Mouse (Mus musculus): ENCODE measurements around the gene Kat6b. TPM values are rescaled to one million over a fixed set of nuclear protein-coding genes. Genes with fewer than 3 reads are reported as not detected.

The Kat6b gene
- polyA plus RNA-seq, 1 experiment from 2014 or later: 33.7 TPM

DNA sequence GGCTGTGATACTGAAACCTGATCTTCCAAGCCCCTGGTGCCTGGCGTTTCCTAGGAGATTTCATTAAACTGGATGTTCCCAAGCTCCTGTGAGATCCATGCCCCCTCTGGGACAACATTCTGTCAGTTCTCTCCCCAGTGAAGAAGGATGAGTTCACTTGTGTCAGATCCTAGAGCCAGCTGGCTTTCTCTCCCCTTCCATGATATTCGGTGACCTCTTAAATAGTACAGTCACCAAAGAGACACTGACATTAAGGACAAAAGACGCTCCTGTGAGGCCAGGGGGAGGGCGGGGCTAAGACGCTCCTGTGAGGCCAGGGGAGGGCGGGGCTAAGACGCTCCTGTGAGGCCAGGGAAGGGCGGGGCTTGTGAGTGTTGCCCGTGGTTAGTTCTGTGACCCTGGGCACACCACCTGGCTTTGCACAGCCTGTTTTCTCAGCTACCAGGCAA is 201.5 kb downstream of the Kat6b start:
- Histone ChIP-seq H3K9me3 (ENCODE audit: control insufficient read depth, low read length) (no peaks in the 10 kb centered on the region), H3K9ac (replicated peaks; ENCODE audit: low read depth, low read length) (0 out of 2 replicates have a peak overlapping the region, but pooled peaks have one; percentile 16), H3K4me2 (ENCODE audit: low read depth, low read length) (peak overlapping the region; percentile 23; the same call in 1 of the 2 replicates), H3K27ac (ENCODE audit: low read depth, low read length) (no peak overlapping the region), H3K4me3 (ENCODE audit: low read depth, low read length) (no peak overlapping the region), H3K36me3 (ENCODE audit: control insufficient read depth, insufficient read depth, low read length) (no peaks in the 10 kb centered on the region), H3K4me1 (ENCODE audit: control insufficient read depth, insufficient read depth, low read length) (peaks cover 5% of the 10 kb centered on the region; the same call in 1 of the 2 replicates), H3K27me3 (ENCODE audit: control insufficient read depth, insufficient read depth, low read length) (no peaks in the 10 kb centered on the region)
- WGBS: 1% methylated on average over 9 of the region's 9 CpGs
- ATAC-seq (ENCODE audit: low read depth): peak; percentile 44; the same call in 1 of the 2 replicates

DNA sequence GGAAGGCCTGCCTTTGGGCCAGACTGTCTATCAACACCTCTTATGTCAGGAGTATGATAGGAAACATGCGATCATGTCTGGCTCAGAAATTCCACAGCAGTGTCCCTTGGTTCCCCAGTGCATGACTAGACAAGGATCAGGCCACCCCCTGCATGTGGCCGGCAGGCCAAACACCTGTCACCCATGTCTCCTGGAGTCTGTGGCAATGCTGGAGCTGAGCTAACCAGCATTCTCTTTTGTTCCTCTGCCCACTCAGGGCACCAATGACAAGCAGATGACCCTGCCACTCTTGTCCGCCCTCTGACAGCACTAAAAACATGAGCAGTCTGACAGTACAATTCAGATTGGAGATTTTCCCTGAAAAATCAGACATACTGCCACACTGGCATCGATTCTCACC is 202.6 kb downstream of the Kat6b start:
- no peak overlapping the region for H3K4me3 ChIP-seq (ENCODE audit: low read depth, low read length)
- H3K27me3 ChIP-seq (ENCODE audit: control insufficient read depth, insufficient read depth, low read length): no peaks in the 10 kb centered on the region
- no peaks in the 10 kb centered on the region for H3K36me3 ChIP-seq (ENCODE audit: control insufficient read depth, insufficient read depth, low read length)
- WGBS: 84% methylated on average over 4 of the region's 4 CpGs
- no peak for ATAC-seq (ENCODE audit: low read depth)
- H3K27ac ChIP-seq (ENCODE audit: low read depth, low read length): no peak overlapping the region
- H3K9me3 ChIP-seq (ENCODE audit: control insufficient read depth, low read length): no peaks in the 10 kb centered on the region
- no peak overlapping the region for H3K4me2 ChIP-seq (ENCODE audit: low read depth, low read length)
- peaks cover 5% of the 10 kb centered on the region; the same call in 1 of the 2 replicates for H3K4me1 ChIP-seq (ENCODE audit: control insufficient read depth, insufficient read depth, low read length)
- no peak overlapping the region for H3K9ac ChIP-seq (replicated peaks; ENCODE audit: low read depth, low read length)

DNA sequence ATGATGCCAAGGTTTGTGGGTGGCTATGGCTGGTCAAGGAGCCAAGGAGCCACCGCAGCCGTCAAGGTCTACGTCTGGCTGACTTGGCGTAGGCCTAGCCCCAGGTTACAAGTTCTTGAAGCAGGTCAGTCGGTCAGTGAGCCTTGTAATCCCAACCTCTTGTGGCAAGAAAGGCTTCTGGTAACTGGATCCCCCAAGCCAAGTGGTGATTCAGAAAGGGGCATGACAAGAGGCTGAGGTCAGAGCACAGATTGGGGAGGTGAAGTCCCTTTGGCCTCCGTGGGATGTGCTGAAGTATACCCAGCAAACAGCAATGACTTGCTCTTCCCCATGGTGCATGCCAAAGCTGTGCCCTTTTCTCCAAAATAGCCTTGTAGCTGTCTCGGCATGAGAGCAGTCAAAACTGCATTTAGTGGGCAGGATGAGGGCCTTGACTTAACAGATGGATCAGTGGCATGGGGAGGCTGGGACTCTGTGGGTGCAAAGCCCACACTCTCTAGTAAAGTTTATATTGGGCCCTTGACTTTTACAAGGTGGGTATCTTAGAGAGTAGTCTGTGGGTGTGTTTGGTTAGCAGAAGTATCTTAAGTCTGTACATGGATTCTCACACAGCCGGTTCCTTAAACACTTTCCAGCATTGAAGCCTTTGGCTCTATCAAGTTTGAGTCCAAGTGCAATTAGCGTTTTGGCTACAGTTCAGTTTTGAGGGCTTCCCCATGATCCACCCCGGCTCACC is 204.3 kb downstream of the Kat6b start:
- no peak overlapping the region for H3K27ac ChIP-seq (ENCODE audit: low read depth, low read length)
- WGBS: 93% methylated on average over 10 of the region's 10 CpGs
- H3K4me2 ChIP-seq (ENCODE audit: low read depth, low read length): peak overlapping the region; percentile 48; the same call in 1 of the 2 replicates
- H3K9me3 ChIP-seq (ENCODE audit: control insufficient read depth, low read length): no peaks in the 10 kb centered on the region
- H3K4me1 ChIP-seq (ENCODE audit: control insufficient read depth, insufficient read depth, low read length): peaks cover 5% of the 10 kb centered on the region; the same call in 1 of the 2 replicates
- H3K9ac ChIP-seq (replicated peaks; ENCODE audit: low read depth, low read length): no peak overlapping the region
- no peak for ATAC-seq (ENCODE audit: low read depth)
- no peak overlapping the region for H3K4me3 ChIP-seq (ENCODE audit: low read depth, low read length)
- no peaks in the 10 kb centered on the region for H3K36me3 ChIP-seq (ENCODE audit: control insufficient read depth, insufficient read depth, low read length)
- no peaks in the 10 kb centered on the region for H3K27me3 ChIP-seq (ENCODE audit: control insufficient read depth, insufficient read depth, low read length)

DNA sequence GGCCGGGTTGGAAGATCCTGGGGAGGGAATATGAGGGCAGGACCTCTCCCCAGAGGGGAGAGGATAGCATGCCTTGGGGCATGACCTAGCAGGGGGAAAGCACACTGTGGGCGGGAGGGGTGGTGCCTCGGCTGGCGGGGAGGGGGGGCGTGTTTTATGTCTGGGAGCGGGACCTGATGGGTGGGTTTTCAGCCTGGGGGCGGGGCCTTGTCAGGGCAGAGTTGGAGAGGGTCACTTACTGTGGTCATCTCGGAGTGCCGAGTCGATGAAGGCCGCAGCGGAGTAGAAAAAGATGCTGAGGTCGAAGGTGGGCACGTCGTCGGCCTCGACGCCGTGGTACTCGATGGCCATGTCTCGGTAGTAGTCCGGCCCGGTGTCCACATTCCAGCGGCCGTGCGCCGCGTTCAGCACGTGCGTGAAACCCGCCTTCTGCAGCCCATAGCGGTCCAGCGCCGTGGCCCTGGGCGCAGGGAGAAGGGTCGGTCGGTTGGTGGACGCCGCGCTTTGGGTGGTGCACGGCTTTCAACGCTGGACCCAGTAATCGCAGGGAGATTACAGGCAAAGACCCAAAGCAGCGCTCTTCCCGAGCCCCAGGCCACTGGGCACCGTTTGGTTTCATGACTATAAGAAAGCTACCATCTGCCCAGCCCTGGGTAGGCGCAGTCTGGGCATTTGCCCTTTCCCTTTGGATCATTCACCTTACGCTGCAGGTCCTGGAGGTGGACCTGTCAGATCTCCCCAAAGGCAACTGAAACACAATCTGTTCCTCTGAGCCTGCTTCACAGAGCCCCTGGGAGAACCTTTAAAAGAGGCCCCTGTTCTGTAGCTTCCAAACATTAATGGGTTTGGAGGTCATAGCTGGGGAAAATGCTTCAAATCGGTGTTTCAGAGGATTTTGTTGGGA is 205.4 kb downstream of the Kat6b start:
- no peak for ATAC-seq (ENCODE audit: low read depth)
- H3K9ac ChIP-seq (replicated peaks; ENCODE audit: low read depth, low read length): no peak overlapping the region

DNA sequence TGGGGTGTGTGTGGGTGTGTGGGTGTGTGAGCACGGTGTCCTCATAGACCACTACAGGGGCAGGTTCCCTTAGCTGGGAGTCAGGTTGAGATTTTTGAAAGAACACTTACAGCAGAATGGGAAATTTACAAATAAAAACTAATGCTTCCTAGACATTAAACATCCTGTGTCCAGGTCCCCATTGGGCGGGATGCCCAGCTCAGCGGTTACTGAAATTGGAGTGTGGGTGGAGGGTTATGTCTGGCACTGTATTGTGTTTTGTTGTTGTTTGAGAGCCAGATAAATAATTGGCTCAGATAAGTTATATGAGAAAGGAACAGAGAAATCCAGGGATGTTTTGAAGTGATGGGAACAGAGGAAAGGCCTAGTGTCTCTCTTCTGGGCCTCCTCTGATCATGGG is 209.8 kb downstream of the Kat6b start:
- 89% methylated on average over 3 of the region's 3 CpGs for WGBS
- ATAC-seq (ENCODE audit: low read depth): no peak
- Histone ChIP-seq H3K9ac (replicated peaks; ENCODE audit: low read depth, low read length) (no peak overlapping the region), H3K27me3 (ENCODE audit: control insufficient read depth, insufficient read depth, low read length) (no peaks in the 10 kb centered on the region), H3K4me3 (ENCODE audit: low read depth, low read length) (no peak overlapping the region), H3K36me3 (ENCODE audit: control insufficient read depth, insufficient read depth, low read length) (no peaks in the 10 kb centered on the region), H3K27ac (ENCODE audit: low read depth, low read length) (no peak overlapping the region), H3K4me2 (ENCODE audit: low read depth, low read length) (no peak overlapping the region), H3K9me3 (ENCODE audit: control insufficient read depth, low read length) (no peaks in the 10 kb centered on the region), H3K4me1 (ENCODE audit: control insufficient read depth, insufficient read depth, low read length) (no peaks in the 10 kb centered on the region)

More for the DNA sequence above, 205.4 kb downstream of the Kat6b start:
- peak overlapping the region; percentile 48 for H3K4me2 ChIP-seq (ENCODE audit: low read depth, low read length)
- peak overlapping the region; percentile 20 for H3K4me3 ChIP-seq (ENCODE audit: low read depth, low read length)
- H3K4me1 ChIP-seq (ENCODE audit: control insufficient read depth, insufficient read depth, low read length): peaks cover 5% of the 10 kb centered on the region; the same call in 1 of the 2 replicates
- H3K36me3 ChIP-seq (ENCODE audit: control insufficient read depth, insufficient read depth, low read length): no peaks in the 10 kb centered on the region
- WGBS: 10% methylated on average over 49 of the region's 49 CpGs
- no peaks in the 10 kb centered on the region for H3K9me3 ChIP-seq (ENCODE audit: control insufficient read depth, low read length)
- no peak overlapping the region for H3K27ac ChIP-seq (ENCODE audit: low read depth, low read length)
- no peaks in the 10 kb centered on the region for H3K27me3 ChIP-seq (ENCODE audit: control insufficient read depth, insufficient read depth, low read length)

DNA sequence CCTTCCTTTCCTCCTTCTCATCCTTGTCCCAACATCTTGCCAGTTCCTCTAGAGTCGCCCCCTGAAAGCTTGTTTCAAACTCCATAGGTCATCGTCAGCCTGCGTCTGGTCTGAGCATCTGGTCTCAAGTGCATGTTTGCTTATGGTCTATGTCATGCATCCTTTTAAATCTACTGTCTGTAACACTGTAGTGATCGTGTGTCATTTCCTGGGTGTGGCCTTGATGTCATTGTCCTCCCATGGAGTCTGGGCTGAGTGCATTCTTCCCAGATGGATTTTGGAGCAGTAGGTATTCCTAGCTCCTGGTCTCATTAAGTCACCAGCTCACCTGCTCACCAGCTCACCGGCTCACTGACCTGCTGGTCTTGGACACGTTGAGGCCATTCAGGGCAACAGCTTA is 213.8 kb downstream of the Kat6b start:
- Histone ChIP-seq H3K36me3 (ENCODE audit: control insufficient read depth, insufficient read depth, low read length) (no peaks in the 10 kb centered on the region), H3K4me2 (ENCODE audit: low read depth, low read length) (no peak overlapping the region), H3K27me3 (ENCODE audit: control insufficient read depth, insufficient read depth, low read length) (no peaks in the 10 kb centered on the region), H3K9ac (replicated peaks; ENCODE audit: low read depth, low read length) (no peak overlapping the region), H3K4me1 (ENCODE audit: control insufficient read depth, insufficient read depth, low read length) (no peaks in the 10 kb centered on the region), H3K27ac (ENCODE audit: low read depth, low read length) (no peak overlapping the region), H3K9me3 (ENCODE audit: control insufficient read depth, low read length) (no peaks in the 10 kb centered on the region), H3K4me3 (ENCODE audit: low read depth, low read length) (no peak overlapping the region)
- no peak for ATAC-seq (ENCODE audit: low read depth)
- WGBS: 79% methylated on average over 6 of the region's 6 CpGs

DNA sequence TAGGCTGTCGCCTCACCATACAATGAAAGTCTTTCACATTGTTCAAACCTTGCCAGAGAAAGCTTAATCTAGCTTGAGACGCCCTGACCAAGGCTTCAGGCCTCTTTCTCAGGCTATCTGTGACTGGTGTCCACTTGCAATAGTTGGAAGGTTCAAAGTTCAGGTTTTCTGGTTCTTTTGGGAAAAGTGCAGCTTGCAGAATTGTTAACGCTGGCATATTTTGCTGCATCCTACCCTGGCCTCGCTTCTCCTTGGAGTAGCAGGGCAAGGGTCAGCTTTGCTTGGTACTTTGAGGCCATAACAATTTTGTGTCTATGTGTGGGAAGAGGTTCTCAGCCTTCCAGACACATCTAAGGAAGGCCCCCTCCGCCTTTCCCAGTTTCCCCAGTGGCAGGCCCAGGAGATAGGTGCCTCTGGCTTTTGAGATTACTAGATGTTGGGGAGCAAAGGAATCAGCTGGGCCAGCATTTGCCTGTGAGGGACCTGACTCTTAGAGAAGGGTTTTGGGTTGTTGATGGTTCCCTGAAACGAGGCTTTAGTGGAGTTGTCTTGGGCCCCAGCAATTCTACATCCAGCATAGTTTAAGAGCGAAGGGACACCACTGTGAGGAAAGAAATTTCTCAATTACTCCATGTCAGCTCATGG is 215.1 kb downstream of the Kat6b start:
- Histone ChIP-seq H3K27ac (ENCODE audit: low read depth, low read length) (no peak overlapping the region), H3K4me1 (ENCODE audit: control insufficient read depth, insufficient read depth, low read length) (no peaks in the 10 kb centered on the region), H3K9me3 (ENCODE audit: control insufficient read depth, low read length) (no peaks in the 10 kb centered on the region), H3K4me2 (ENCODE audit: low read depth, low read length) (no peak overlapping the region), H3K36me3 (ENCODE audit: control insufficient read depth, insufficient read depth, low read length) (no peaks in the 10 kb centered on the region), H3K27me3 (ENCODE audit: control insufficient read depth, insufficient read depth, low read length) (no peaks in the 10 kb centered on the region), H3K9ac (replicated peaks; ENCODE audit: low read depth, low read length) (no peak overlapping the region), H3K4me3 (ENCODE audit: low read depth, low read length) (no peak overlapping the region)
- WGBS: 79% methylated on average over 7 of the region's 7 CpGs
- ATAC-seq (ENCODE audit: low read depth): no peak

DNA sequence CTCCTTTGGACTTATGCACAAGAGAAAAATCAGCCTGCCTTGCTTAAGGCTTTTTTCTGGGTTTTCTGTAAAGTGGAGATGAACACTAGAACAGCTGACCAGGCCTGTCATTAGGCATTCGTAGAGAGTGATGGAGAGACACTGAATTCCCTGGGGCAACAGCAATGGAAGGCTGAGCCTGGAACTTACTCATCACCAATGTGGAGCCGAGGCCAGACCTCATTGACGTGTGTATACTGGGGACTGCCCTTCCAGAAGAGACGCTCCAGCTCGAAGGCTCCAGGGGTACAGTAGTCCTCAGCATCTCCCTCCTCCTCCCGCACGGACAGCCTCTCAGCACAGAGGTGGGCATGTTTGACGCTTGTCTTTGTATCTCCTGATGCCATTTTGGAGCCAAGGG is 221.5 kb downstream of the Kat6b start:
- 92% methylated on average over 8 of the region's 8 CpGs for WGBS

More for the DNA sequence above, 221.5 kb downstream of the Kat6b start:
- Histone ChIP-seq H3K4me1 (ENCODE audit: control insufficient read depth, insufficient read depth, low read length) (no peaks in the 10 kb centered on the region), H3K4me3 (ENCODE audit: low read depth, low read length) (no peak overlapping the region), H3K27ac (ENCODE audit: low read depth, low read length) (no peak overlapping the region), H3K36me3 (ENCODE audit: control insufficient read depth, insufficient read depth, low read length) (no peaks in the 10 kb centered on the region), H3K4me2 (ENCODE audit: low read depth, low read length) (no peak overlapping the region), H3K9me3 (ENCODE audit: control insufficient read depth, low read length) (no peaks in the 10 kb centered on the region), H3K27me3 (ENCODE audit: control insufficient read depth, insufficient read depth, low read length) (no peaks in the 10 kb centered on the region), H3K9ac (replicated peaks; ENCODE audit: low read depth, low read length) (no peak overlapping the region)
- no peak for ATAC-seq (ENCODE audit: low read depth)

All from neural tube, embryonic 14.5 days (tissue).